Mouse (Mus musculus): Measurements from ENCODE around the gene Mtcp1.

- TF ChIP-seq CTCF (IDR thresholded peaks at IDR 0.05): no peak
- no peak for TF ChIP-seq EP300 (IDR thresholded peaks at IDR 0.05)
Measured at GRCm38 (mm10) chrX:75370197-75370596, 46.2 kb downstream of the Mtcp1 start.
